Mouse (Mus musculus) embryo, embryonic 10 days (tissue): ENCODE measurements around the gene Pla2g3.

ENCODE experiments used
- DNase-seq: peaks from one replicate; pipeline ENCODE4 v3.0.0-alpha.2; 2015; ENCODE audit warnings: low spot score

The Pla2g3 gene

DNA sequence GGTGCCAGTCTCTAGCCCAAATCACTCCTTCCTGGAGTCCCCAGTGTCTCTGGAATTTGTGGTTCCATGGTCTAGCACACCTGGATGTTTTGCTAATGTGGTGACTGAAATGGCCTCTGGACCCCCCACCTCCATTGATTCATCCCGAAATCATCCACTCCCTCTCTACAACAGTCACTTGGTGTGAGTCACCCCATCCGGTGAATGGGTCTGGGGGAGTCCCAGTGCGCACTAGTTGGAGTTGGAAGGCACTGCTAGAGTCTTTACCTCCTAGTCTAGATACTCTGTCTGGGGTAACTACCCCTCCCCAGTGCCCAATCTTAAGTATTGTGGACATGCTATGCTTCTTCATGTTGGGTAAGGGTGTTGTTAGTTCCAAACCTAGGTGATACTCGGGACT, 50.3 kb downstream of the Pla2g3 start:
- DNase-seq, result no peak

- peak; percentile 90 for DNase-seq
These were observed 51.2 kb downstream of the Pla2g3 start for GRCm38 (mm10) chr11:3539111-3539825.

GRCm38 (mm10) chr11:3539826-3540196, 51.7 kb downstream of the Pla2g3 start:
- DNase-seq, result no peak

- no peak for DNase-seq
These were observed 52.5 kb downstream of the Pla2g3 start, which contains the start of gene Smtn for GRCm38 (mm10) chr11:3540451-3541085. Gene Smtn, minus strand, starts transcription at chr11:3540612.

GRCm38 (mm10) chr11:3541932-3542331, 53.8 kb downstream of the Pla2g3 start:
- DNase-seq, result peak; percentile 29

GRCm38 (mm10) chr11:3543001-3543400, 54.9 kb downstream of the Pla2g3 start:
- DNase-seq, result no peak

- DNase-seq, result no peak
These were observed 56.3 kb downstream of the Pla2g3 start for GRCm38 (mm10) chr11:3544409-3544808.

GRCm38 (mm10) chr11:3545531-3546241, 57.6 kb downstream of the Pla2g3 start:
- DNase-seq, result no peak

- DNase-seq, result no peak
These were observed 58.1 kb downstream of the Pla2g3 start for GRCm38 (mm10) chr11:3546242-3546562.

- no peak for DNase-seq
These were observed 59.0 kb downstream of the Pla2g3 start for GRCm38 (mm10) chr11:3547047-3547446.

- DNase-seq, result peak; percentile 62
These were observed 59.9 kb downstream of the Pla2g3 start for GRCm38 (mm10) chr11:3547969-3548368.

DNA sequence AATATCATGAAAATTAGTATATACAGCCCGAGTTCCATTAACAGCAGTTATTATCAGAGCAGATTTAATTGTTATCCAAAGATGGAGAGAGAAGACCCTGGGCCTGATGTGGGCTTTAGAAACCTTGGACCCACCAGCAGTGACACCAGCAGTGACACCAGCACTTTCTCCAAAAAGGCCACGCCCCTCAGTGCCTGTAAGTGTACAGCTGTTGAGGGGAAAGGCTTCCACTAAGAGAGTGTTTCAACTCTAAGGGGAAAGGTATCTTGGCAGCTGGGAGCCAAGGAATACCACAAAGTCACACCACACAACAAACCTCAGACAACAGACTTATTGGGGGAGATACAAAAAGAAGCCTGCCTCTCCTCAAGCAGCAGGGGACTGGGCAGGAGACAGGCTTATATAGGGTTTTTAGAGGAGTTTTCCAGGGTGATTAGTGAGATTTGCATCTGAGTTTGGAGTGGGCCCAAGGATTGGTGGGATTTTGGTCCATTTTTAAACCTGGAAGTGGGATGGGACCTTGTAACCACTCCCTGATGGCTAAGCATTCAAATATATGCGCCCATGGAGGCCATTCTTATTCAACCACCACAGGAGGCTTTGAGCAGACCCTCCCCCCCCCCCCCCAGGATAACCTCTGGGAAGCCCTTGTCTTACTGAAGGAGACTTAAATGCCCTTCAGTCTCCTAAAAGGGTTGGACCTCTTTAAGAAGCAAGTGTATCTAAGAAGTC, 60.6 kb downstream of the Pla2g3 start:
- no peak for DNase-seq
